Mouse (Mus musculus): ENCODE results near the gene Snrnp35. TPM values are rescaled to one million over a fixed set of nuclear protein-coding genes. Genes with fewer than 3 reads are reported as not detected.

The Snrnp35 gene
- polyA plus RNA-seq, 1 experiment: 5.9 TPM

GRCm38 (mm10) chr5:124462297-124463025 is 20.5 kb upstream of the Snrnp35 start:
- Histone ChIP-seq H3K4me1 (ENCODE audit: control insufficient read depth, insufficient read depth, low read length) (no peaks in the 10 kb centered on the region), H3K36me3 (ENCODE audit: control insufficient read depth, insufficient read depth, low read length) (peaks cover 4% of the 10 kb centered on the region), H3K27ac (ENCODE audit: insufficient read depth, low read depth, low read length) (no peak overlapping the region), H3K4me3 (ENCODE audit: insufficient read depth, low read depth, low read length) (no peak overlapping the region), H3K27me3 (replicated peaks; ENCODE audit: control insufficient read depth, insufficient read depth, low read length) (no peaks in the 10 kb centered on the region)
- DNase-seq: no peak
- 86% methylated on average over 8 of the region's 8 CpGs for WGBS
- TF ChIP-seq POLR2A (IDR thresholded peaks at IDR 0.05; ENCODE audit: low read depth, low read length) (no peak), CTCF (conservative IDR thresholded peaks at IDR 0.05; ENCODE audit: insufficient read depth, insufficient read length, low read depth, low read length) (no peak)

GRCm38 (mm10) chr5:124463462-124463861 is 19.5 kb upstream of the Snrnp35 start:
- no peak for TF ChIP-seq CTCF (conservative IDR thresholded peaks at IDR 0.05; ENCODE audit: insufficient read depth, insufficient read length, low read depth, low read length)
- Histone ChIP-seq H3K4me1 (ENCODE audit: control insufficient read depth, insufficient read depth, low read length) (no peaks in the 10 kb centered on the region), H3K36me3 (ENCODE audit: control insufficient read depth, insufficient read depth, low read length) (peaks cover 5% of the 10 kb centered on the region; the same call in 1 of the 2 replicates), H3K27me3 (replicated peaks; ENCODE audit: control insufficient read depth, insufficient read depth, low read length) (no peaks in the 10 kb centered on the region), H3K4me3 (ENCODE audit: insufficient read depth, low read depth, low read length) (no peak overlapping the region), H3K27ac (ENCODE audit: insufficient read depth, low read depth, low read length) (no peak overlapping the region)
- 90% methylated on average over 5 of the region's 5 CpGs for WGBS
- DNase-seq: no peak

GRCm38 (mm10) chr5:124464905-124465304 is 18.0 kb upstream of the Snrnp35 start:
- Histone ChIP-seq H3K27ac (ENCODE audit: insufficient read depth, low read depth, low read length) (no peak overlapping the region), H3K36me3 (ENCODE audit: control insufficient read depth, insufficient read depth, low read length) (peaks cover 9% of the 10 kb centered on the region; the same call in 1 of the 2 replicates), H3K4me3 (ENCODE audit: insufficient read depth, low read depth, low read length) (no peak overlapping the region), H3K27me3 (replicated peaks; ENCODE audit: control insufficient read depth, insufficient read depth, low read length) (no peaks in the 10 kb centered on the region), H3K4me1 (ENCODE audit: control insufficient read depth, insufficient read depth, low read length) (no peaks in the 10 kb centered on the region)
- no peak for TF ChIP-seq POLR2A (IDR thresholded peaks at IDR 0.05; ENCODE audit: low read depth, low read length)
- no peak for TF ChIP-seq CTCF (conservative IDR thresholded peaks at IDR 0.05; ENCODE audit: insufficient read depth, insufficient read length, low read depth, low read length)
- no peak for DNase-seq

GRCm38 (mm10) chr5:124467766-124468165 is 15.2 kb upstream of the Snrnp35 start:
- H3K36me3 ChIP-seq (ENCODE audit: control insufficient read depth, insufficient read depth, low read length): peaks cover 6% of the 10 kb centered on the region; the same call in 1 of the 2 replicates
- no peaks in the 10 kb centered on the region for H3K27me3 ChIP-seq (replicated peaks; ENCODE audit: control insufficient read depth, insufficient read depth, low read length)
- H3K27ac ChIP-seq (ENCODE audit: insufficient read depth, low read depth, low read length): no peak overlapping the region
- peak; percentile 61 for DNase-seq
- H3K4me1 ChIP-seq (ENCODE audit: control insufficient read depth, insufficient read depth, low read length): peaks cover 6% of the 10 kb centered on the region
- H3K4me3 ChIP-seq (ENCODE audit: insufficient read depth, low read depth, low read length): no peak overlapping the region
- 61% methylated on average over 1 of the region's 1 CpGs for WGBS
- TF ChIP-seq CTCF (conservative IDR thresholded peaks at IDR 0.05; ENCODE audit: insufficient read depth, insufficient read length, low read depth, low read length): no peak
- TF ChIP-seq POLR2A (IDR thresholded peaks at IDR 0.05; ENCODE audit: low read depth, low read length): no peak

- Histone ChIP-seq H3K27ac (ENCODE audit: insufficient read depth, low read depth, low read length) (no peak overlapping the region), H3K4me3 (ENCODE audit: insufficient read depth, low read depth, low read length) (no peak overlapping the region), H3K4me1 (ENCODE audit: control insufficient read depth, insufficient read depth, low read length) (peaks cover 6% of the 10 kb centered on the region), H3K27me3 (replicated peaks; ENCODE audit: control insufficient read depth, insufficient read depth, low read length) (no peaks in the 10 kb centered on the region), H3K36me3 (ENCODE audit: control insufficient read depth, insufficient read depth, low read length) (peaks cover 6% of the 10 kb centered on the region; the same call in 1 of the 2 replicates)
- no peak for DNase-seq
- TF ChIP-seq CTCF (conservative IDR thresholded peaks at IDR 0.05; ENCODE audit: insufficient read depth, insufficient read length, low read depth, low read length) (no peak), POLR2A (IDR thresholded peaks at IDR 0.05; ENCODE audit: low read depth, low read length) (no peak)
- 82% methylated on average over 7 of the region's 7 CpGs for WGBS
These were observed 14.6 kb upstream of the Snrnp35 start for GRCm38 (mm10) chr5:124468365-124468764.

GRCm38 (mm10) chr5:124469486-124469885 is 13.4 kb upstream of the Snrnp35 start:
- H3K4me3 ChIP-seq (ENCODE audit: insufficient read depth, low read depth, low read length): no peak overlapping the region
- TF ChIP-seq POLR2A (IDR thresholded peaks at IDR 0.05; ENCODE audit: low read depth, low read length) (no peak), CTCF (conservative IDR thresholded peaks at IDR 0.05; ENCODE audit: insufficient read depth, insufficient read length, low read depth, low read length) (no peak)
- DNase-seq: no peak
- no peaks in the 10 kb centered on the region for H3K27me3 ChIP-seq (replicated peaks; ENCODE audit: control insufficient read depth, insufficient read depth, low read length)
- H3K36me3 ChIP-seq (ENCODE audit: control insufficient read depth, insufficient read depth, low read length): peaks cover 6% of the 10 kb centered on the region; the same call in 1 of the 2 replicates
- H3K4me1 ChIP-seq (ENCODE audit: control insufficient read depth, insufficient read depth, low read length): peaks cover 6% of the 10 kb centered on the region
- WGBS: 98% methylated on average over 6 of the region's 6 CpGs
- no peak overlapping the region for H3K27ac ChIP-seq (ENCODE audit: insufficient read depth, low read depth, low read length)

GRCm38 (mm10) chr5:124470591-124471171 is 12.3 kb upstream of the Snrnp35 start:
- Histone ChIP-seq H3K36me3 (ENCODE audit: control insufficient read depth, insufficient read depth, low read length) (peaks cover 6% of the 10 kb centered on the region; the same call in 1 of the 2 replicates), H3K27ac (ENCODE audit: insufficient read depth, low read depth, low read length) (peak overlapping the region; percentile 92), H3K27me3 (replicated peaks; ENCODE audit: control insufficient read depth, insufficient read depth, low read length) (no peaks in the 10 kb centered on the region), H3K4me1 (ENCODE audit: control insufficient read depth, insufficient read depth, low read length) (peaks cover 11% of the 10 kb centered on the region), H3K4me3 (ENCODE audit: insufficient read depth, low read depth, low read length) (no peak overlapping the region)
- 26% methylated on average over 6 of the region's 6 CpGs for WGBS
- DNase-seq: peak; percentile 78
- TF ChIP-seq POLR2A (IDR thresholded peaks at IDR 0.05; ENCODE audit: low read depth, low read length): no peak
- no peak for TF ChIP-seq CTCF (conservative IDR thresholded peaks at IDR 0.05; ENCODE audit: insufficient read depth, insufficient read length, low read depth, low read length)

Measured in kidney, adult 2 months (tissue).